Mouse (Mus musculus) liver (tissue): ENCODE data around the gene Epb41l5.

Source experiments
- DNase-seq: peaks from one replicate; pipeline ENCODE4 v3.0.0-alpha.2; 2020; ENCODE audit warnings: mixed read lengths

Epb41l5 gene

GRCm38 (mm10) chr1:119530941-119531340 is 117.9 kb downstream of the Epb41l5 start:
- no peak for DNase-seq

GRCm38 (mm10) chr1:119525689-119526591 is 122.9 kb downstream of the Epb41l5 start, which contains the start of gene Tmem185b:
Gene Tmem185b, plus strand, starts transcription at chr1:119526160.
- peak; percentile 90 for DNase-seq

GRCm38 (mm10) chr1:119525004-119525444 is 123.8 kb downstream of the Epb41l5 start:
- no peak for DNase-seq

- no peak for DNase-seq
Measured at GRCm38 (mm10) chr1:119523826-119524225, 125.0 kb downstream of the Epb41l5 start.

- DNase-seq = no peak
Measured at GRCm38 (mm10) chr1:119523369-119523768, 125.4 kb downstream of the Epb41l5 start.

- DNase-seq = no peak
Measured at GRCm38 (mm10) chr1:119522726-119523125, 126.1 kb downstream of the Epb41l5 start.

- no peak for DNase-seq
Measured at GRCm38 (mm10) chr1:119521681-119522080, 127.1 kb downstream of the Epb41l5 start.

GRCm38 (mm10) chr1:119521029-119521428 is 127.8 kb downstream of the Epb41l5 start:
- DNase-seq = no peak

GRCm38 (mm10) chr1:119519286-119519685 is 129.5 kb downstream of the Epb41l5 start:
- DNase-seq = no peak

- no peak for DNase-seq
Measured at GRCm38 (mm10) chr1:119518786-119519185, 130.0 kb downstream of the Epb41l5 start.

- DNase-seq = no peak
Measured at GRCm38 (mm10) chr1:119518060-119518459, 130.7 kb downstream of the Epb41l5 start.

- no peak for DNase-seq
Measured at GRCm38 (mm10) chr1:119510857-119511256, 137.9 kb downstream of the Epb41l5 start.

- DNase-seq = no peak
Measured at GRCm38 (mm10) chr1:119510409-119510808, 138.4 kb downstream of the Epb41l5 start.

GRCm38 (mm10) chr1:119509474-119509873 is 139.3 kb downstream of the Epb41l5 start:
- no peak for DNase-seq

GRCm38 (mm10) chr1:119508548-119508947 is 140.3 kb downstream of the Epb41l5 start:
- no peak for DNase-seq

GRCm38 (mm10) chr1:119505951-119506350 is 142.8 kb downstream of the Epb41l5 start:
- DNase-seq = no peak

- peak; percentile 96 for DNase-seq
Measured at GRCm38 (mm10) chr1:119504260-119505062, 144.3 kb downstream of the Epb41l5 start, which contains the start of gene Ralb. Gene Ralb, minus strand, starts transcription at chr1:119504794.

GRCm38 (mm10) chr1:119503808-119504207 is 145.0 kb downstream of the Epb41l5 start:
- no peak for DNase-seq

- DNase-seq = no peak
Measured at GRCm38 (mm10) chr1:119503181-119503580, 145.6 kb downstream of the Epb41l5 start.

GRCm38 (mm10) chr1:119502729-119503128 is 146.1 kb downstream of the Epb41l5 start:
- DNase-seq = no peak

GRCm38 (mm10) chr1:119501881-119502280 is 146.9 kb downstream of the Epb41l5 start:
- DNase-seq = no peak

- DNase-seq = no peak
Measured at GRCm38 (mm10) chr1:119499456-119499855, 149.3 kb downstream of the Epb41l5 start.

- DNase-seq = no peak
Measured at GRCm38 (mm10) chr1:119498536-119499231, 150.1 kb downstream of the Epb41l5 start.
